Mouse (Mus musculus) intestine, postnatal 0 days (tissue): ENCODE results near the gene Zfp664. TPM values are rescaled to one million over a fixed set of nuclear protein-coding genes. Genes with fewer than 3 reads are reported as not detected.

ENCODE experiments used
- ATAC-seq: fragments of 200-750 bp; cut with Nextera tagmentation; 2 replicates; pipeline ENCODE4 v1.8.0; 2017; ENCODE audit warnings: mild to moderate bottlenecking, moderate TSS enrichment, moderate library complexity
- H3K27ac ChIP-seq: fragments of 300-500 bp; sonication (generic); 2 replicates; pipeline ENCODE4 v1.5.1; 2014; ENCODE audit warnings: mild to moderate bottlenecking, low read depth, low read length, moderate library complexity
- H3K27me3 ChIP-seq: fragments of 300-500 bp; sonication (generic); replicated peaks from 2 replicates; pipeline ENCODE4 v1.6.1; 2014; ENCODE audit warnings: low read length, mixed read lengths; ENCODE audit not compliant: control insufficient read depth, insufficient read depth
- H3K36me3 ChIP-seq: fragments of 300-500 bp; sonication (generic); 2 replicates; pipeline ENCODE4 v1.6.1; 2014; ENCODE audit warnings: mild to moderate bottlenecking, moderate library complexity; ENCODE audit not compliant: control insufficient read depth, insufficient read depth
- H3K4me1 ChIP-seq: fragments of 300-500 bp; sonication (generic); replicated peaks from 2 replicates; pipeline ENCODE4 v1.6.1; 2014; ENCODE audit warnings: antibody characterized with exemption, low read length, mixed read lengths; ENCODE audit not compliant: control insufficient read depth, insufficient read depth
- H3K4me2 ChIP-seq: fragments of 300-500 bp; sonication (generic); replicated peaks from 2 replicates; pipeline ENCODE4 v1.6.1; 2014; ENCODE audit warnings: low read depth, mild to moderate bottlenecking, moderate library complexity
- H3K4me3 ChIP-seq: fragments of 300-500 bp; sonication (generic); 2 replicates; pipeline ENCODE4 v1.5.1; 2014; ENCODE audit warnings: low read depth, low read length
- H3K9ac ChIP-seq: fragments of 300-500 bp; sonication (generic); 2 replicates; pipeline ENCODE4 v1.6.1; 2014; ENCODE audit warnings: mild to moderate bottlenecking, low read depth, low read length
- H3K9me3 ChIP-seq: fragments of 300-500 bp; sonication (generic); 2 replicates; pipeline ENCODE4 v1.6.1; 2016; ENCODE audit warnings: mixed run types; ENCODE audit not compliant: control insufficient read depth
- CTCF ChIP-seq: sonication (generic); IDR thresholded peaks from 2 replicates; pipeline ENCODE4 v1.5.1; 2016; ENCODE audit warnings: low read depth, mild to moderate bottlenecking, control low read depth, antibody characterized with exemption, moderate library complexity
- WGBS: fragments of 180-500 bp; shearing (Covaris S2); extraction: QIAGEN DNeasy Blood & Tissue Kit; methylation state at CpG from one replicate; pipeline ENCODE4 v1.1.7; 2014; 5-methylcytosine and 5-hydroxymethylcytosine counted together
- polyA plus RNA-seq: library from polyadenylated mRNA; unstranded; fragments of >200 nt; fragmentation: Nextera tagmentation; extraction: Ambion mirVana; gene quantifications from 2 replicates; pipeline ENCODE4 v1.2.1, GENCODE M21; 2015

The Zfp664 gene
- polyA plus RNA-seq, 1 experiment from 2014 or later: 36.7 TPM

DNA sequence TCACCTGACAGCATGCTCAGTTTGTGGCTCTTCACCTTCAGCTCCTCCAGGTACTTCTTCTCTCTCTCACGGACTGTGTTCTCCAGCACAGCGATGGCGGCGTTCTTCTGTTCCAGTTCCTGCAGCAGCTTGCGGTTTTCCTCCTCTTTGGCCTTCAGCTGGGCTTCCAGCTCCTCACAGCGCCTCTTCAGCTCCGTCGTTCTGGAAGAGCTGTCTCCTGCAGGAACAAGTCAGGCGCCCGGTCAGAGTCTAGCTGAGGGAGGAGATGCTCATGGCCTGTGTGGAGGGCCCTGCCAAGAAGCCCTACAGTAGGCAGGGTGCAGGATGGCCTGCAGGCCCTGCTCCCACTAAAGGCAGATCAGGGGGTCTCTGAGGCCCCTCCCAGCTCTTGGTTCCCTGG lies 26.4 kb upstream of the Zfp664 start:
- ATAC-seq: no peak
- no peaks in the 10 kb centered on the region for H3K4me1 ChIP-seq
- H3K9me3 ChIP-seq: no peaks in the 10 kb centered on the region
- H3K27ac ChIP-seq: no peak overlapping the region
- no peaks in the 10 kb centered on the region for H3K36me3 ChIP-seq
- no peak overlapping the region for H3K9ac ChIP-seq
- no peaks in the 10 kb centered on the region for H3K27me3 ChIP-seq
- 87% methylated on average over 10 of the region's 10 CpGs for WGBS
- H3K4me3 ChIP-seq: no peak overlapping the region
- TF ChIP-seq CTCF: no peak
- H3K4me2 ChIP-seq: no peak overlapping the region

GRCm38 (mm10) chr5:124836621-124837020 lies 25.9 kb upstream of the Zfp664 start:
- Histone ChIP-seq H3K4me3 (no peak overlapping the region), H3K4me1 (no peaks in the 10 kb centered on the region), H3K9ac (no peak overlapping the region), H3K27ac (no peak overlapping the region), H3K4me2 (no peak overlapping the region), H3K27me3 (no peaks in the 10 kb centered on the region), H3K9me3 (no peaks in the 10 kb centered on the region), H3K36me3 (no peaks in the 10 kb centered on the region)
- ATAC-seq: no peak
- no peak for TF ChIP-seq CTCF
- WGBS: 67% methylated on average over 4 of the region's 4 CpGs

DNA sequence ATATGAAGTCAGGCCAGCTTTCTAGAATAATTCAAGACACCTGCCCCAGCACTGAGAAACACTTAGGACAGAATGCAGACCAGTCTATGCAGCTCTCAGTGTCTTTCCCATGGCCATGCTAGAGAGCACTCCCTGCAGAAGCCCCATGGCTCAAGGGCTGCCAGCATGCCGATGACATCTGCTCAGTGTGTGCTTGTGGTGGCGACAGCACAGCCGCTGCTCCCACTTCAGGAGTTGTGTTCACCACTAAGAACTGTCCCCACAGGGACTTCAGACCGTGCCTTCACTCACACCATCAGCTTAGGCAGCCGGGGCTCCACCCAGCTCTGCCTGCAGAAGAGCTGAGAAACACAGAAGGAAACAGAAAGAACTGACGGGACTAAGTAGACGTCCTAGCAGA lies 22.3 kb upstream of the Zfp664 start:
- Histone ChIP-seq H3K36me3 (no peaks in the 10 kb centered on the region), H3K27ac (no peak overlapping the region), H3K9ac (no peak overlapping the region), H3K27me3 (no peaks in the 10 kb centered on the region), H3K9me3 (no peaks in the 10 kb centered on the region), H3K4me1 (no peaks in the 10 kb centered on the region), H3K4me3 (no peak overlapping the region), H3K4me2 (no peak overlapping the region)
- ATAC-seq: no peak
- no peak for TF ChIP-seq CTCF
- WGBS: 57% methylated on average over 7 of the region's 7 CpGs

DNA sequence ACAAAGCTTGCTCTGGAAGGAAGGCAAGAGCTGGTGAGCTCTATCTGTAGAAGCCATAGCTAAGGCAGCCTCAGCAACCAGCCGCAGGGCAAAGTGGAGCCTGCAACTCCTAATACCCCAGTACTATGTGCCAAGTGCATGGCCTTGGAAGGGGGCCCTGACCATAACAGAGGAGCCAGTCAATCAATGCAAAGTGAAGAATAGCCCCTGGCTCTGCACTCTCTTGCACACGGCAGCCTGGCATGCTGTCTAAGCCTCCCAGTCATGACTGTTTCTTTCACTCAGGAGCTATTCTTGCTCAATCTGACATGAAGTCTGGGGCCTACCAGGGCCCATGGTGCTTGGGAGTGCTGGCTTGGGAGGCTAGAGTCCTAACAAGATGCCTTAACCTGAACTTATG lies 21.8 kb upstream of the Zfp664 start:
- Histone ChIP-seq H3K4me1 (no peaks in the 10 kb centered on the region), H3K4me3 (no peak overlapping the region), H3K27me3 (no peaks in the 10 kb centered on the region), H3K9ac (no peak overlapping the region), H3K27ac (no peak overlapping the region), H3K9me3 (no peaks in the 10 kb centered on the region), H3K4me2 (no peak overlapping the region), H3K36me3 (no peaks in the 10 kb centered on the region)
- 78% methylated on average over 2 of the region's 2 CpGs for WGBS
- no peak for ATAC-seq
- no peak for TF ChIP-seq CTCF

DNA sequence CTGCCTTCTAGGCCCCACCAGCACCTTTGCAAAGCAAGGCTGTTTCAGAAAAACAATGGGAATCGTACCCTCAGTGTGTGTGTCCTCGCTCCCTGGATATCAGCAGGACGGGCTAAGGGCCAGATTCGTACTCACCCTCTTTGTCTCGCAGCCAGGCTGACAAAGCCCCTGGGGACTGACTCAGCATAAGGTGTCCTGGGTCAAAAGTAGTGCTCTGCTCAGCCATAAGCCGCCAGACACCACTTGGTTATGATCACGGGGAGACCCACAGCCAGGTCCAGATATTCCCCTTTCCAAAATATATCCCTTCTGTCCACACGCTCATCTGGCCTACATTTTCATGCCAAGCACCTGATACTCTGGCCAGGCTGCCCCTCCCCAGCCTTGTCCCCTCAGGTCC lies 19.1 kb upstream of the Zfp664 start:
- H3K4me1 ChIP-seq: no peaks in the 10 kb centered on the region
- TF ChIP-seq CTCF: no peak

DNA sequence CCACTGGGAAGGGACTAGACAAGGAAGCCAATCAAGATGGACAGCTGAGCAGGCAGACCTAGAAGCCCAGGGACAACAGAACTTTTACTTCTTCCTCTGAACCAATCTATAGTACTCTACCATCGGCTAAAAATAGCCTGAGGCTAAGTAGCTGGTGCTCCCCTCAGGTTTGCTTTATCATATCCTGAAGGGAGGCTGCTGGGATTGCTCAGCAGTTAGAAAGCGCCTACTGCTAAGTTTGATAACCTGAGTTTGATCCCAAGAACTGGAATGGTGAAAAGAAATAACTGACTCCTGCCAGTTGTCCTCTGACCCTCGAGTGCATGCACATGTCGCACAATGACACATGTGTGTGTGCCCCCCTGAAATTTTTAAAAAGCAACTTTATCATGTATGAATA lies 17.6 kb upstream of the Zfp664 start:
- Histone ChIP-seq H3K9ac (no peak overlapping the region), H3K27ac (no peak overlapping the region), H3K4me3 (no peak overlapping the region), H3K27me3 (no peaks in the 10 kb centered on the region), H3K4me2 (no peak overlapping the region), H3K4me1 (no peaks in the 10 kb centered on the region), H3K36me3 (no peaks in the 10 kb centered on the region), H3K9me3 (no peaks in the 10 kb centered on the region)
- ATAC-seq: no peak
- no peak for TF ChIP-seq CTCF
- WGBS: 66% methylated on average over 4 of the region's 4 CpGs

More for the DNA sequence above, 19.1 kb upstream of the Zfp664 start:
- no peaks in the 10 kb centered on the region for H3K9me3 ChIP-seq
- no peak overlapping the region for H3K4me2 ChIP-seq
- H3K27me3 ChIP-seq: no peaks in the 10 kb centered on the region
- ATAC-seq: no peak
- no peak overlapping the region for H3K27ac ChIP-seq
- H3K36me3 ChIP-seq: no peaks in the 10 kb centered on the region
- H3K9ac ChIP-seq: no peak overlapping the region
- H3K4me3 ChIP-seq: no peak overlapping the region
- WGBS: 85% methylated on average over 8 of the region's 8 CpGs

- Histone ChIP-seq H3K27ac (no peak overlapping the region), H3K4me3 (no peak overlapping the region), H3K4me2 (no peak overlapping the region), H3K27me3 (no peaks in the 10 kb centered on the region), H3K4me1 (no peaks in the 10 kb centered on the region), H3K36me3 (no peaks in the 10 kb centered on the region), H3K9me3 (no peaks in the 10 kb centered on the region), H3K9ac (no peak overlapping the region)
- TF ChIP-seq CTCF: no peak
- WGBS: 87% methylated on average over 1 of the region's 1 CpGs
- no peak for ATAC-seq
These were observed 15.5 kb upstream of the Zfp664 start for GRCm38 (mm10) chr5:124847014-124847413.
